Mouse (Mus musculus) A20 (cell line): ENCODE data around the gene Tmem254b.
"Not testable (repeated sequence)": the region's sequence is repeated elsewhere in the genome, so short reads cannot be mapped to it uniquely, and the experiment has no call there.

Experiments
- DNase-seq: peaks from one replicate; pipeline ENCODE4 v3.0.0-alpha.2; 2011; ENCODE audit warnings: low read depth, low spot score

Gene Tmem254b

GRCm38 (mm10) chr14:26206926-26207247, at the start of gene Tmem254b:
Gene Tmem254b, minus strand, starts transcription at chr14:26207041.
- not testable (repeated sequence) for DNase-seq

- DNase-seq: not testable (repeated sequence)
Measured at GRCm38 (mm10) chr14:26237183-26237582, 30.3 kb upstream of the Tmem254b start.

- DNase-seq: not testable (repeated sequence)
Measured at GRCm38 (mm10) chr14:26216233-26217000, 9.6 kb upstream of the Tmem254b start.

- not testable (repeated sequence) for DNase-seq
Measured at GRCm38 (mm10) chr14:26206197-26206925, 480 bp downstream of the Tmem254b start.

GRCm38 (mm10) chr14:26197851-26198250, 9.0 kb downstream of the Tmem254b start:
- not testable (repeated sequence) for DNase-seq

- not testable (repeated sequence) for DNase-seq
Measured at GRCm38 (mm10) chr14:26188361-26188760, 18.5 kb downstream of the Tmem254b start.

- DNase-seq: not testable (repeated sequence)
Measured at GRCm38 (mm10) chr14:26186638-26187037, 20.2 kb downstream of the Tmem254b start.

GRCm38 (mm10) chr14:26182380-26182779, 24.5 kb downstream of the Tmem254b start, which contains the start of gene Plac9b:
Gene Plac9b, minus strand, starts transcription at chr14:26182480.
- DNase-seq: not testable (repeated sequence)

- DNase-seq: not testable (repeated sequence)
Measured at GRCm38 (mm10) chr14:26181660-26182059, 25.2 kb downstream of the Tmem254b start.

GRCm38 (mm10) chr14:26175028-26175427, 31.8 kb downstream of the Tmem254b start:
- not testable (repeated sequence) for DNase-seq

GRCm38 (mm10) chr14:26173955-26174354, 32.9 kb downstream of the Tmem254b start:
- DNase-seq: not testable (repeated sequence)

- DNase-seq: not testable (repeated sequence)
Measured at GRCm38 (mm10) chr14:26165266-26165665, 41.6 kb downstream of the Tmem254b start.

- DNase-seq: not testable (repeated sequence)
Measured at GRCm38 (mm10) chr14:26162423-26162822, 44.4 kb downstream of the Tmem254b start.

GRCm38 (mm10) chr14:26161156-26161555, 45.7 kb downstream of the Tmem254b start:
- not testable (repeated sequence) for DNase-seq

GRCm38 (mm10) chr14:26156032-26156431, 50.8 kb downstream of the Tmem254b start:
- DNase-seq: not testable (repeated sequence)
